Mouse (Mus musculus): ENCODE results near the gene Mcrip1.

GRCm38 (mm10) chr11:120505661-120506060 is 43.9 kb downstream of the Mcrip1 start:
- TF ChIP-seq CTCF (conservative IDR thresholded peaks at IDR 0.05; ENCODE audit: low read length) (no peak), POU5F1 (IDR thresholded peaks at IDR 0.05; ENCODE audit: borderline replicate concordance, low read length) (no peak)

Data from E14TG2a.4 (cell line).